Mouse (Mus musculus): ENCODE measurements around the gene Abl2.

DNA sequence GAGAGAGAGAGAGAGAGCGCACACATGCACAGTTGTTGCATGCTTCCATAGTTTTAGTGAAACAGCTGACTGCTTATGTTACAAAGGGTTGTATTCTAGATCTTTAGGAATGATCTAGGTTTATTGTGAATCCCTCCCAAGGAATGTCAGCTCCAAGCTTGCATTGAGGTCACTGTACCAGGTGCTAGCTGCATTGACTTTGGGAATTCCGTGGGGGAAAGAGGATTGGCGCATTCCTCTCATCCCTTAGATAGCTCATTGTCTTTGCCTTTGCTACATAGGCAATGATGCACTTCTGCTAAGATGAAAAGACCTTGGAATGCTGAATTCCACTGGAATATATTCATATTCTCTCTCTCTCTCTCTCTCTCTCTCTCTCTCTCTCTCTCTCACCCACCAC, 44.0 kb downstream of the Abl2 start:
- no peak for TF ChIP-seq CTCF (IDR thresholded peaks at IDR 0.05; ENCODE audit: extremely low read depth, insufficient read depth, insufficient read length, insufficient replicate concordance)
- TF ChIP-seq POLR2A (IDR thresholded peaks at IDR 0.05; ENCODE audit: low read depth, low read length): no peak

All from spleen, adult 2 months (tissue).